1 mouse cellular context compared by ENCODE assay signal in the genomic region with DNA sequence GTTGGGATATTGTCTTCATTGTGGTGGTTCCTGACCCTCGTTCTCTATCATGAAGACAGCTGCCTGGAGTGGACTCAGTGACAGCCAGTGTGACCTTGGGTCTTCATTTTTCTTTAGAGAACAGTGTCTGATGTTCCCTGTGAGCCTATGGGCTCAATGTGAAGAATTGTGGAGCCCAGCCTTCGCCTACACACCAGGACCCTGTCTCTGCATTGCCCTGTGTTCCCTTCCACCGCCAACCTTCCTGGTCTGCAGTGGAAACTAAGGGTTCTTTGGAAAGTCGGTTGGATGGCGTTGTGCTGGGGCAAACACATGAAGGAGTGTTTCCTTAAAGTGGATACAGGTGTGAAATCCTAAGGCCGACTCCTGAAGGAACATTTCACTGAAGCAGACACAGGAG. TPM values are rescaled to one million over a fixed set of nuclear protein-coding genes. Genes with fewer than 3 reads are reported as not detected.
"Had no signal": no experiment of that assay in that cellular context is flagged by ENCODE, and none has a peak within 500 bp of the region (broad histone marks: within the 10 kb centered on the region; RNA-seq: fewer than 3 reads in every experiment).

No protein-coding gene starts in this region.

RNA-seq across cellular contexts. Expression of gene H2-Q10, which starts 41.0 kb away (rescaled TPM):
- polyA plus RNA-seq: neural tube, embryonic 13.5 days had no signal
